Mouse (Mus musculus): ENCODE data around the gene Kif5a.

DNA sequence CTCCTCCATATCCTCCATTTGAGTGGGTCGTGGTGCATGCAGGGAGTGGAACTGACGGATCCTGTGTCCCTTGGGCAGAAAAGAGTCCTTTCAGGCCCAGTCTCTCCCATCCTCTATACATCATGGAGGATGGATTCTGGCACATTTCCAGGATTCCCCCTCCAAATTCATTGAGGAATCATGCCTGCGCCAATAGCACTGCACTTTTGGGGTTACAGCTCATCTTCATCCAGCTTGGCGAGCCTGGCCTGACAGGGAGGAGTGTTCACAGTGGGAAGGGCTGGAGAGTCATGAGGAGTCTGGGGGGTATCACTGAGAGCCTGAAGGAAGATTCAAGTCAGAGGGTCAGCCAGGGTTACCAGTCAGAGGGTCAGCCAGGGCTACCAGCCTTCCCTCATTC lies 80.5 kb downstream of the Kif5a start:
- TF ChIP-seq EP300 (IDR thresholded peaks at IDR 0.05; ENCODE audit: low read depth): no peak
- no peak for TF ChIP-seq CTCF (IDR thresholded peaks at IDR 0.05; ENCODE audit: low read depth)

All from liver, postnatal 0 days (tissue).